Mouse (Mus musculus): ENCODE results near the gene Olfr1427. TPM values are rescaled to one million over a fixed set of nuclear protein-coding genes. Genes with fewer than 3 reads are reported as not detected.

Olfr1427 gene
- not detected for polyA plus RNA-seq (2017; shearing (Covaris generic))

GRCm38 (mm10) chr19:12103234-12103633, at the start of gene Olfr1427:
Olfr1427 (minus strand) TSS chr19:12103334.

GRCm38 (mm10) chr19:12123103-12123502, 20.0 kb upstream of the Olfr1427 start, which contains the start of gene Olfr76:
Olfr76 (minus strand) TSS chr19:12123203.

GRCm38 (mm10) chr19:12115797-12116196, 12.7 kb upstream of the Olfr1427 start, which contains the start of gene Olfr1428:
Olfr1428 (minus strand) TSS chr19:12115897.

GRCm38 (mm10) chr19:12091913-12092312, 11.2 kb downstream of the Olfr1427 start, which contains the start of gene Olfr1426:
Olfr1426 (minus strand) TSS chr19:12092013.

GRCm38 (mm10) chr19:12077631-12078030, 25.5 kb downstream of the Olfr1427 start, which contains the start of gene Olfr1425:
Olfr1425 (minus strand) TSS chr19:12077731.

GRCm38 (mm10) chr19:12062582-12062981, 40.6 kb downstream of the Olfr1427 start, which contains the start of gene Olfr1424:
Olfr1424 (minus strand) TSS chr19:12062682.

Other genes with a start within 250 kb of the Olfr1427 start
- gene Olfr1418, start 242.3 kb downstream of the Olfr1427 start, polyA plus RNA-seq (2017; shearing (Covaris generic)), result not detected
- not detected for gene Olfr1419, start 228.2 kb downstream of the Olfr1427 start, polyA plus RNA-seq (2017; shearing (Covaris generic))
- gene Olfr1420, start 216.8 kb downstream of the Olfr1427 start, polyA plus RNA-seq (2017; shearing (Covaris generic)), result not detected
- gene Patl1, start 190.9 kb downstream of the Olfr1427 start, polyA plus RNA-seq (2017; shearing (Covaris generic)), result 10 to 100 TPM; 18.3 to 20.1 TPM
- gene Osbp, start 137.4 kb downstream of the Olfr1427 start, polyA plus RNA-seq (2017; shearing (Covaris generic)), result 10 to 100 TPM; 36.9 to 44.3 TPM
- under 1 TPM in 1 of 2 experiments, not detected in 1; 0.11 TPM for gene Olfr1423, start 62.0 kb downstream of the Olfr1427 start, polyA plus RNA-seq (2017; shearing (Covaris generic))
- gene Olfr1424, start 40.7 kb downstream of the Olfr1427 start, polyA plus RNA-seq (2017; shearing (Covaris generic)), result under 1 TPM; 0.10 to 0.20 TPM
- under 1 TPM in 1 of 2 experiments, not detected in 1; 0.09 TPM for gene Olfr1425, start 25.6 kb downstream of the Olfr1427 start, polyA plus RNA-seq (2017; shearing (Covaris generic))
- gene Olfr1426, start 11.3 kb downstream of the Olfr1427 start, polyA plus RNA-seq (2017; shearing (Covaris generic)), result not detected
- not detected for gene Olfr1428, start 12.6 kb upstream of the Olfr1427 start, polyA plus RNA-seq (2017; shearing (Covaris generic))
- gene Olfr76, start 19.9 kb upstream of the Olfr1427 start, polyA plus RNA-seq (2017; shearing (Covaris generic)), result under 1 TPM in 1 of 2 experiments, not detected in 1; 0.23 TPM
- under 1 TPM; 0.17 to 0.20 TPM for gene Olfr1555-ps1, start 66.8 kb upstream of the Olfr1427 start, polyA plus RNA-seq (2017; shearing (Covaris generic))
- not detected for gene Olfr1431, start 97.3 kb upstream of the Olfr1427 start, polyA plus RNA-seq (2017; shearing (Covaris generic))
- under 1 TPM in 1 of 2 experiments, not detected in 1; 0.12 TPM for gene Olfr1432, start 129.3 kb upstream of the Olfr1427 start, polyA plus RNA-seq (2017; shearing (Covaris generic))
- gene Olfr262, start 138.3 kb upstream of the Olfr1427 start, polyA plus RNA-seq (2017; shearing (Covaris generic)), result under 1 TPM in 1 of 2 experiments, not detected in 1; 0.49 TPM
- not detected for gene Olfr235, start 157.7 kb upstream of the Olfr1427 start, polyA plus RNA-seq (2017; shearing (Covaris generic))
- not detected for gene Olfr1434, start 176.5 kb upstream of the Olfr1427 start, polyA plus RNA-seq (2017; shearing (Covaris generic))
- not detected for gene Olfr1436, start 195.8 kb upstream of the Olfr1427 start, polyA plus RNA-seq (2017; shearing (Covaris generic))
- gene Olfr1437, start 221.8 kb upstream of the Olfr1427 start, polyA plus RNA-seq (2017; shearing (Covaris generic)), result under 1 TPM in 1 of 2 experiments, not detected in 1; 0.98 TPM
- gene Olfr1438-ps1, start 232.6 kb upstream of the Olfr1427 start, polyA plus RNA-seq (2017; shearing (Covaris generic)), result under 1 TPM in 1 of 2 experiments, not detected in 1; 0.04 TPM